Mouse (Mus musculus) naive thymus-derived CD4-positive, alpha-beta T cell, adult 2 months (primary cell): ENCODE measurements around the gene Elovl6.
A peak's percentile ranks its signal among the peaks of the same experiment; 100 is the strongest.

Experiments
- DNase-seq: peaks from one replicate; pipeline ENCODE4 v3.0.0-alpha.2; 2011; ENCODE audit warnings: low read depth

Elovl6 gene

GRCm38 (mm10) chr3:129611626-129612025, 79.5 kb downstream of the Elovl6 start:
- DNase-seq: no peak

GRCm38 (mm10) chr3:129612311-129613097, 80.3 kb downstream of the Elovl6 start:
- peak; percentile 51 for DNase-seq

- DNase-seq: peak; percentile 28
These were observed 81.6 kb downstream of the Elovl6 start for GRCm38 (mm10) chr3:129613756-129614155.

GRCm38 (mm10) chr3:129614216-129614615, 82.1 kb downstream of the Elovl6 start:
- DNase-seq: no peak

DNA sequence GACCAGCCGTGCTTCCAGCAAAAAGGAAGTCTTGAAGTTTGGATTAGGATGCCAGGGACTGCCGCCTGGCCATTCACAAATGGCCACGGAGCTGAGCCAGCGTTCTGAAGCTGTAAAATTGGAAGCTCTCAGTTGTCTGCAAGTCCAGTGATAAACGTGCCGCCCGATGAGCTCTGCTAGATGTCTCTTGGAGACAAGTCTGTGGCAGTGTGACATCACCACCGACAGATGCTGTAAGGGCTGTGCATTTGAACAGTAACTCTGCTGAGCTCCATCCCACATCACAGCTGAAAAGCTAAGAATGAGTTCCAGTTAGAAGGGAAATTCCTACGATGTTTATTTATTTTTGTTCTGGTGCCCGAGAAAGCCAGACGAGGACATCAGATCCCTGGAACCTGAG, 85.3 kb downstream of the Elovl6 start:
- DNase-seq: no peak

DNA sequence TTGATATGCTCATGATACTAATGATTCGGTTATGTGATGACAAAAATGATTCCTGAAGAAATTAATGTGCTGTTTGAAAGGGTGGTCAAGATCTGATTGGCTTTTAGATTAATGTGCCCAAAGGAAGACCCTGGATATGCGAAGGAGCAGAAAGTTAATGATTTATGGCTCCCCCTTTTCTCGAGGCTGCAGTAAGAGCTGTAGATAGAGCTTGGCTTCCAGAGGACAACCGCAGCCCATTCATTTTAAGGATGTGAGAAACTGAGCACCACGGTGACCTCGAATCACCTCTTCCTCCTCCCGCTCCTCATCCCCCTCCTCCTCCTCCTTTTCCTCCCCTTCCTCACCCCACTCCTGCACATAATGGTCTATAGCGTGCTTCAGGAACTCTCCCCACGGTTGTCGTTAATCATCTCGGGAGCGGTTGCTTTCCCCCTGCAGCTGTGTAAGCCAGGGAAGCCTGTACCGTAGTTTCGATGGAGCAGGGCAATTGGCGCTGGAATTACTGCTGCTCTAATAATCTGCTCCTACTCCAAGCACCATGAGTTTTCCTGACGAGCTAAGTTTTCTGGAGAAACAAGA, 87.1 kb downstream of the Elovl6 start:
- DNase-seq: no peak

- no peak for DNase-seq
These were observed 88.6 kb downstream of the Elovl6 start for GRCm38 (mm10) chr3:129620802-129621201.

DNA sequence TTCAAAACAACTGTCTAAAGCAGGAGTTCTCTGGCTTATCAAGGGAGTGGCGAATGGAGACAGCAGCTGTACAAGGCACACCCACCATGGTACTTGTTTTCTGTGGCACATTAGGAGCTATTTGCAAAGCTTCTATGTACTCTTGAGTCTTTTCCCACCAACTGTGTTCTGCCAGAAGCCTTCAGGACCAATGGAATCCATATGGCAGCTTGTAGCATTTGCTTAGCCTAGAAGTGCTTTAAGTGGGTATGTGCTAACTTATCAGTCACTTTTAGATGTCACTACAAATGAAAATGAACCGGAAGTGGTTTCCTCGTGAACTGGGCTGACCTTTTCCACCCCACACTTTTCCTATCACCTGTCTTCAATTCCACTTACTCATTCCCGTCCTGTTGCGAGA, 89.1 kb downstream of the Elovl6 start:
- DNase-seq: peak; percentile 31

DNA sequence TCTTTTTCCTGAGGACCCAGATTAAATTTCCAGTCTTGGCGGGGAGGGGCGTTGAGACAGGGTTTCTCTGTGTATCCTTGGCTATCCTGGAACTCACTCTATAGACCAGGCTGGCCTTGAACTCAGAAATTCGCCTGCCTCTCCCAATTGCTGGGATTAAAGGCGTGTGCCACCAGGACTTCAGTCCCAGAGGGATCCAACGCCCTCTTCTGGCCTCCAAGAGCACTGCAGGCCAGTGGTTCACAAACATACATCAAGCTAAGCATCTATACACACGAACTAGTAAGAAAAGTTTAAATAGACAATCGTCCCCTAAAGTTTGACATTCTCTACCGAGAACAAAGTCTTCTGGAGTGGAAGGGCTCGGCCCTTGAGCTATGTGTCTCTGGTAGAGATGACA, 90.0 kb downstream of the Elovl6 start:
- DNase-seq: peak; percentile 50

GRCm38 (mm10) chr3:129622705-129623104, 90.5 kb downstream of the Elovl6 start:
- DNase-seq: no peak

- DNase-seq: no peak
These were observed 92.1 kb downstream of the Elovl6 start for GRCm38 (mm10) chr3:129624193-129624805.

- DNase-seq: no peak
These were observed 95.1 kb downstream of the Elovl6 start for GRCm38 (mm10) chr3:129627281-129627680.

DNA sequence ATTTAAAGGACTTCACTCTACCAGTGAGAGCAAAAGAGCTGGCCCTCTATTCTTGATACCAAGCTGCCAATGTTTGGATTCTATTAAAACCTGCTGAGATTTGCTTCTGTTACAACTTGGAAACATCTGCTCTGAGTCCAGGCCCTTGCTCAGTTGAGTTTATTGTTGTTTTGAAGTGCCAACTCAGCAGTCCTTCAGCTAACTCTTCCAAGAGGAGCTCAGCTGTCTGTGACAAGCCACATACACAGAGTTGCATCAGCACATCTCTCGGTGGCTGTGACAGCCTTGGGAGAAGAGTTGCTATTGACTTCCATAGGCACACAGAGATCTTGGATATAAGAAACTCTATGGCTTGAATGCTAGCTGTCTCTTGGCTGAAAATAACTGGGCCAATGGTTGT, 98.9 kb downstream of the Elovl6 start:
- no peak for DNase-seq

DNA sequence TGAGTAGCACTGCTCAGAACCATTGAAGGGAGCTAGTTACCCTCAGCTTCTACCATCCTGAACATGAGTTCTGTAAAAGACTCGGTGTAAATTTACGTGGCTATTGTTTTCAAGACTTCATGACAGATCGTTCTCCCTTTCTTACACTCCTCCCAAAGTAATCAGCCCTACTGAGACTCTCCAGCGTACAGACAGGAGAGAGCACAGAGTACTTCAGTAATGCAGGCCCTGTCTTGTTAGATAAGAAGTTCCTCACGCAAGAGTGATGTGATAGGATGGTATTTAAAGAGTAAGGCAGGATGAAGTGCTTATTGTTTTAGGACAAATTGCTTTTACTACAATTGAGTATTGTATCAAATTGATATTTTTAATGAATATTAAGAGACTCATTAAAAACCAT, 99.7 kb downstream of the Elovl6 start:
- no peak for DNase-seq

GRCm38 (mm10) chr3:129633518-129633917, 101.4 kb downstream of the Elovl6 start:
- no peak for DNase-seq

GRCm38 (mm10) chr3:129634260-129634901, 102.2 kb downstream of the Elovl6 start:
- peak; percentile 37 for DNase-seq

- no peak for DNase-seq
These were observed 105.3 kb downstream of the Elovl6 start for GRCm38 (mm10) chr3:129637446-129637845.

GRCm38 (mm10) chr3:129639701-129640100, 107.5 kb downstream of the Elovl6 start:
- no peak for DNase-seq

DNA sequence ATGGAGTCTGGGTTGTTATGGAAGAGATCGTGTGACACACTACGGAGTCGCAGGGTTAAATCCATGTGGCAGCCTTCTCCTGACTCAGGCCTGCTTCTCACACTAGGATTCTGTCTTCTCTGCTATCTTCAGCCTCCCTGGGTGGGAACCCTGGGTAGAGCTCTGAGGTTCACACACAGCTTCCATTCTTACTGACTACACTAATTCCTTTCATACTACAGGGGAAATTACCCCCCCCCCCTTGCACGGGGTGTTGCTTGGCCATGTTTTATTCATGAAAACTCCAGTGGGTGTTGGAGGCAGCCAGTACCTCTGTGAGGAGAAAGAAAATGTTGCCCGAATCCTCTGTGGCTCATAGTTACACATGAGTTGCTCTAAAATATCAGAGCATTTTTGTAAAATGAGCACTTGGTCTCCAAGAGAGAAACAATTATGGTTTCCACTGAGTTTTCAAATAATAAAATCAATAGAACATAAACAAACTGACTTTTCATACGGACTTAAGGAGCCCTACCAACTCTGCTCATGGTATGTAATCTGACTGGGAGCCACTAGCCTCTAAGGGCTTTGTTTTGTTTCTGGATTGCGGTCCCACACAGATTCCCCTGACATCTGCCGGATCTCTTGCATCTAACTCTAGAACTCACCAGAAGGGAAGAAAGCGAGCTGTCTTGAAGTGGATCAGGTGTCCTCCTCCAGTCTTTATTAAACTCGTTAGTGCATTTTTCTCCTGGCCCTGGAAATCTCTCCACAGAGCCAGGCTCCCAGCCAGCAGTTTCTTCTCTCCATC, 108.3 kb downstream of the Elovl6 start:
- DNase-seq: no peak

DNA sequence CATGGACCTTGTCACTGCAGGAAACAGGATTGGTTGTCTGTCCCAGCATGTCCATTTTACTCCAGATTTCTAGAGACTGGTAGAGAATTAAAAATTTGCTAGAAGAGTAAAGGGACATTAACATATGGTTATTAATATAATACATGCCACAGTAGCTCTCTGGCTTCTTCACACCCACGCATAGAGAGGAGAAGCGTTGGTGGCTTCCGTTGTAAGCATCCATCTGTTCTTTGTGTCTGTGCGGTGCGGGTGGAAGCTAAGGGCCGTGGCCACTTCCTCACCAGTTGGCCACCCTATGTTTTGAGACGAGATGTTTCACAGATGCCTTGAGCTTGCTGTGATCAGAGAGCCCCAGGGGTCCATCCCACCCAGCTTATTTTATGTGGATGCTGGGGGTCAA, 109.5 kb downstream of the Elovl6 start:
- DNase-seq: no peak

GRCm38 (mm10) chr3:129645409-129645808, 113.3 kb downstream of the Elovl6 start:
- DNase-seq: no peak

- DNase-seq: no peak
These were observed 114.6 kb downstream of the Elovl6 start for GRCm38 (mm10) chr3:129646781-129647180.
